Mouse (Mus musculus) T-helper 2 cell (primary cell): ENCODE data around the gene Uck1.

Experiments used
- in situ Hi-C: fragments of 300-600 bp; cut with MboI, MseI; formaldehyde crosslinking; loops from one replicate; pipeline ENCODE4 v1.15.1; 2025; ENCODE audit warnings: high pct_unique_total_duplicates

Gene Uck1

GRCm38 (mm10) chr2:32218541-32219334, 41.2 kb downstream of the Uck1 start:
- in situ Hi-C loops = loop anchor here (10.0 kb wide), 1 partner anchor 896 kb away; no protein-coding TSS in a partner anchor

GRCm38 (mm10) chr2:32218113-32218512, 41.8 kb downstream of the Uck1 start:
- in situ Hi-C loops = loop anchor here (10.0 kb wide), 1 partner anchor 897 kb away; no protein-coding TSS in a partner anchor

DNA sequence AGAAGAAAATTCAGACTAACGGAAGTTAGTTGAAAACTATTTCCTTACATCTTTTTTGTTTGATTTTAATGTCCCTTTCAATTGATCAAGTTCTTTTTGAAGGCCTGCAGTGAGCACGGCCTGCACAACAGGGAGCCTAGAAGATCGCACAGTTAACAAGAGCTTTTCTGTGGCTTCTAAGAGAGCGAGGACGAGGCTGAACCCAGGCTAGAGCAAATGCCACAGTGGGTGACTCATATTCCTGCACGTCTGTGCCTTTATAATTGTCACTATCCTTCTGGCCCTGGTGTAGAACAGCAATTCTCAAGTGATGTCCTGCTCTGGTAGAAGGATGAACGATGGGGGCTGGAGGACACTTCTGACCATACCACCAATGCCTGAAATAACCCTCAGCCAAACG, 42.3 kb downstream of the Uck1 start:
- in situ Hi-C loops = loop anchor here (10.0 kb wide), 1 partner anchor 897 kb away; no protein-coding TSS in a partner anchor

DNA sequence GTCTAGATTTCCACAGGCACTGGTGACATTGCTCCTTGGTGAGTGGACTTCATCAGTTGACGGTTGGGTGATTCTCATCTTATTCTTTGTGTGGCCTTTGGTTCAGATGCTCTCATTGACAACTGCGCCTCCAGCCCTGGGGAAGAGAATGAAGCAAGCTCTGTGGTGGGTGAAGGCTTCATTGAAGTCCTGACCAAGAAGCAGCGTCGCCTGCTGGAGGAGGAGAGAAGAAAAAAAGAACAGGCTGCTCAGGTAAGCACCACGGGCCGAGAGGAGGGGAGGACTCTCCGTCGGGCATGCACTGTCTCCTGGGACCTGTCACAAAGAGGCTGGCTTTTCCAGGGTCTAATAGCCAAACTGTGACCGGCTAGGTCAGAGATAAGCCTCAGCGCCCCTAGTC, 43.5 kb downstream of the Uck1 start:
- in situ Hi-C loops = loop anchor here (10.0 kb wide), 1 partner anchor 898 kb away; no protein-coding TSS in a partner anchor

- in situ Hi-C loops = loop anchor here (10.0 kb wide), 1 partner anchor 899 kb away; no protein-coding TSS in a partner anchor
Observed at GRCm38 (mm10) chr2:32215576-32215975, 44.4 kb downstream of the Uck1 start.

GRCm38 (mm10) chr2:32213000-32213399, 47.0 kb downstream of the Uck1 start:
- in situ Hi-C loops = loop anchor here (10.0 kb wide), 1 partner anchor 902 kb away; no protein-coding TSS in a partner anchor

DNA sequence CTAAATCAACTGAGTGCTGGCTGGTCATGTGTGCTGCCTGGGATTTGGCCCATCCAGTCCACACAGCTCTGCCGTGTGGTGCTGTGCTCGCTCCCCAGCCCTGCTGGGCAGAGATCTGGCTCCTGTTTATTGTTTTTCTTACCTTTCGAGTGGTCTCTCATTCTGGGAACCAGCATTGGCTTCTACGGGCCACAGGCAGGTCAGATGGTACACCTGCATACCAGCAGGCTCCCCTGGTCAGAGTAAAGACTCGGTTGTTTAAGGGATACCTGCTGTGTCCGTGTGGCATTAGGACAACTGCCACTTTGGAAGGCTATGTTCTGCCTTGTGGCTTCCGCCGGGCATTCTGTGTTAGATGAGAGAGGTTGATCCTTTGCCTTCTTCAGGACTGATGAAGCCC, 48.3 kb downstream of the Uck1 start:
- in situ Hi-C loops = loop anchor here (10.0 kb wide), 1 partner anchor 903 kb away; no protein-coding TSS in a partner anchor

DNA sequence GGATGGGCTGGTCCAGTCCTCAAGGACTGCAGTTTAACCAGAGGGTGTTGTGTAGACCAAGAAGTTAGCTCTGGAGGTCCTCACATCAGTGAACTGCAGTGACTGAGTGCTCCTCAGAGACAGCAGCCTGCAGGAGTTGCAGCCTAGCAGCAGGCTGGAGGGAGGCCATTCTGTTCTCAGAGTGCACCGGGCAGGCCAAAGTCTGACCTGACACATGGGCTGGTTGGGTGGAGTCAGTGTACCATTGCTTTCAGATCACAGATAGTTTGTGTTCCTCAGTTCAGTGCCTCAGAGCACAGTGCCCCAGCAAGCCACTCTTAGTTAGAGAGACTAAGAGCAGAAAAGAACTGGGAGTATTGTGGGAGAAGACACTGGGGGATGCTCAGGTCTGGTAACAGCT, 52.3 kb downstream of the Uck1 start:
- in situ Hi-C loops = loop anchor here (10.0 kb wide), 1 partner anchor 1903 kb away; no protein-coding TSS in a partner anchor
